Mouse (Mus musculus): Measurements from ENCODE around the gene Glra1.

- no peak for TF ChIP-seq CTCF (conservative IDR thresholded peaks at IDR 0.05; ENCODE audit: low read length)
- no peak for TF ChIP-seq NANOG (IDR thresholded peaks at IDR 0.05; ENCODE audit: borderline replicate concordance, low read length)
- TF ChIP-seq POU5F1 (IDR thresholded peaks at IDR 0.05; ENCODE audit: borderline replicate concordance, low read length) = no peak
These were observed 111.8 kb downstream of the Glra1 start for GRCm38 (mm10) chr11:55496158-55496557.
